Mouse (Mus musculus): ENCODE measurements around the gene Crls1.

GRCm38 (mm10) chr2:132869682-132870081, 23.2 kb downstream of the Crls1 start:
- no peak for TF ChIP-seq SMC3 (IDR thresholded peaks at IDR 0.05; ENCODE audit: low read depth, low read length)
- TF ChIP-seq MAFK (IDR thresholded peaks at IDR 0.05; ENCODE audit: borderline replicate concordance, low read depth, low read length), result no peak
- TF ChIP-seq GABPA (IDR thresholded peaks at IDR 0.05; ENCODE audit: low read depth, low read length), result no peak
- TF ChIP-seq POLR2A (IDR thresholded peaks at IDR 0.05; ENCODE audit: control insufficient read depth in 1 of 2, insufficient read depth in 1 of 2, low read depth in 1 of 2, low read length in 2 of 2, poor library complexity in 1 of 2), result no peak
- no peak for TF ChIP-seq CHD2 (IDR thresholded peaks at IDR 0.05; ENCODE audit: low read length)
- TF ChIP-seq CTCF (IDR thresholded peaks at IDR 0.05 in 2 of 3, conservative IDR thresholded peaks at IDR 0.05 in 1 of 3; ENCODE audit: control insufficient read depth in 1 of 3, insufficient read depth in 1 of 3, low read depth in 2 of 3, low read length in 3 of 3, poor library complexity in 1 of 3, severe bottlenecking in 1 of 3), result no peak
- TF ChIP-seq EP300 (IDR thresholded peaks at IDR 0.05; ENCODE audit: low read depth in 1 of 2, low read length in 2 of 2), result no peak
- TF ChIP-seq MYC (IDR thresholded peaks at IDR 0.05; ENCODE audit: low read depth, low read length), result no peak
- no peak for TF ChIP-seq USF2 (IDR thresholded peaks at IDR 0.05; ENCODE audit: borderline replicate concordance in 1 of 2, insufficient read depth in 1 of 2, low read depth in 1 of 2, low read length in 2 of 2)
- no peak for TF ChIP-seq GATA1 (IDR thresholded peaks at IDR 0.05; ENCODE audit: low read depth, low read length)

Data from MEL (cell line).